Mouse (Mus musculus): ENCODE results near the gene Pde6d. TPM values are rescaled to one million over a fixed set of nuclear protein-coding genes. Genes with fewer than 3 reads are reported as not detected.
"Not testable (repeated sequence)": the region's sequence is repeated elsewhere in the genome, so short reads cannot be mapped to it uniquely, and the experiment has no call there.

Gene Pde6d
- polyA plus RNA-seq, 1 experiment, result 72.3 TPM

- no peak for DNase-seq (ENCODE audit: extremely low spot score in 1 of 2, low spot score in 1 of 2)
Measured at GRCm38 (mm10) chr1:86571381-86571780, 11.0 kb downstream of the Pde6d start.

DNA sequence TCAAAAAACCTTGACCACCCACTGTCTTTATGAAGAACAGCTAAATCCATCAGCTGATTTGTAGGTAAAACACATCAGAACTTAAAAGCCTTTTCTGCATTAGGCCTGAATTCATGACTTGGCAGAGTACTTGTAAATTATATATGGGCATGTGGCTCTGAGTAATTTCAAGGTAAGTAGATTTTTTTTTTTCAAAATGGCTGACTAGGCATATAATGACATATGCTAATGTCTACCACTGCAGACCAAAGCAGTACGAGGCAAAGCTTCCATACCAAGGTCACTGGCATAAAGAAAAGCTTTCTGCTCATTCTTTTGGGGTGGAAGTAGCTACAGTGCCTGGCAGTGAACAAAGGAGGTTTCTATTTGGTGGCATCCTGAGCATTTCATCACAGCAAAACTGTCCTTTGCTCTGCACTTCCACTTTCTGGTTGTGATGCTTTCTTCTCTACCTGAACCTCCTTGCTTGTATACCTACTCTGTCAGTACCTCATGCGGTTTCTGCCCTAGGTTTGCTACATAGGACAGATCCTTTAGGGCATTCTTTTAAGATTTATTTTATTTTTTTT lies 13.1 kb downstream of the Pde6d start:
- DNase-seq (ENCODE audit: extremely low spot score in 1 of 2, low spot score in 1 of 2), result no peak

DNA sequence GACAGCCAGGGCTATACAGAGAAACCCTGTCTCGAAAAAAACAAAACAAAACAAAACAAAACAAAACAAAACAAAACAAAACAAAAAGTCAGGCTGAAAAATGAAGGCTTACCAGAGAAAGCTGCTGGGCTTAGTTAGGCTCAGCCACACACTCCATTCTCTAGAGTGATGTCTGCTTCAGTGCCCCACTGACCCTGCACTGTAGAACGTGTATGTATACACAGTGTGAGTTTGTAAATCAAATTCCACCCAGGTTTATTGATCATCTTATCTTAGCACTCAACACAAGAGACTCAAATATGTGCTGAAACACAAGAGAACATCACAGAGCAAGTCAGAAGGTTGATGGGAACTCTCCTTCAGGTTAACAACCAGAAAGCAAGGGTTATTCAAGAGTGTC lies 14.0 kb downstream of the Pde6d start:
- no peak for DNase-seq (ENCODE audit: extremely low spot score in 1 of 2, low spot score in 1 of 2)

DNA sequence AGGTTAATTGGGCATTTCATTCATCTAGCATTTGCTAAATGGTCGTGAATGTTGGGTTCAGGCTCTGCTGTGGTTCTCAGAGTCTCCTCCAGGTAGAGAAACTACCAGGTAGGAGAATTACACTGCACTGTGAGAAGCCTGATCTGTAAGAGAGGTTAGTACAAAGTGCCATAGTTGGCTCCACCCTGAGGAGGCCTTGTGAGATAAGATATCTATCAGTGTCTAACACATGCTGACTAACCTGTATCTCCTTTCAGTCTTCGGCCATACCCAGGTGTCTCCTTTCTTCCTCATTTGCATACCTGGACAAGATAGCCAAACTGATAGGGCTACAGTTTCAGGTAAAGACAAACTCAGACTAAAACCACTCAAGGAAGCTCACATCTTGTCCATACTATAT lies 19.8 kb downstream of the Pde6d start:
- DNase-seq (ENCODE audit: extremely low spot score in 1 of 2, low spot score in 1 of 2), result no peak

GRCm38 (mm10) chr1:86559232-86559631 lies 23.2 kb downstream of the Pde6d start:
- DNase-seq (ENCODE audit: extremely low spot score in 1 of 2, low spot score in 1 of 2), result no peak

DNA sequence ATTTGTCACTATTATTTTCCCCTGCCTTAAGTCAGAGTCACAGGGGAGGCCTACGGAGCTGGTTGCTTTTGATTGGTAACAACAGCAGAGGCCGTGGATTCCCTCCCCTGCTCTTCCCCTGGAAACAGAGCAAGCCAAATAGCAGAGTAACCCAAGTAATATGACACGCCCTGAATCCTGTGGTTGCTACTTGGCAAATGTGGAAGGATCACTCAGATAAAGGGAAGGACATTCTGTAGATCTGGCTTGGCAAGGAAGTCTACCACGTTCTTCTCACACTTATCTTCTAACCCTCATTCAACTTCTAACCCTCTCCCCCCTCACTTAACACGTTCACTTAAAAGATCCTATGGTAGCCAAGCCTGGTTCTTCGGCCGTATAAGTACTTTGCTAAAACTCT lies 24.6 kb downstream of the Pde6d start:
- no peak for DNase-seq (ENCODE audit: extremely low spot score in 1 of 2, low spot score in 1 of 2)

DNA sequence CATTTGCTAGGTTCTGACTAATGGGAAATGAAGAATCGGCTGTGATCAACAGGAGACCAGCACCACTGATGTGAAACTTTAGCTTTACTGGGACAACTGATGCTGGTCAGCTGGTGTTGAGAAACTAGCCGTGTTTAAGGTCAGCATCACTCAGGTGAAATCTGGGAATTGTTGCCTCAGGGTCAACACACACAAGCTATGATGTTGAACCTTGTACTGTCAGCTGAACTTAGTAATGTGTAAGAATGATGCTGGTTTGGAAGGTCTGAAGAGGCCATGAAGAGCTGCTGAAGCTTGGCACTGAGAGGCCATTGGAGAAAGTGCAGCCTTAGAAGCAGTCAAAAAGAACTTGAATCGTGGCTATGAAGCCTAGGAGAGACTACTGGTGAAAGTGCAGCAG lies 26.8 kb downstream of the Pde6d start:
- DNase-seq (ENCODE audit: extremely low spot score in 1 of 2, low spot score in 1 of 2), result no peak

DNA sequence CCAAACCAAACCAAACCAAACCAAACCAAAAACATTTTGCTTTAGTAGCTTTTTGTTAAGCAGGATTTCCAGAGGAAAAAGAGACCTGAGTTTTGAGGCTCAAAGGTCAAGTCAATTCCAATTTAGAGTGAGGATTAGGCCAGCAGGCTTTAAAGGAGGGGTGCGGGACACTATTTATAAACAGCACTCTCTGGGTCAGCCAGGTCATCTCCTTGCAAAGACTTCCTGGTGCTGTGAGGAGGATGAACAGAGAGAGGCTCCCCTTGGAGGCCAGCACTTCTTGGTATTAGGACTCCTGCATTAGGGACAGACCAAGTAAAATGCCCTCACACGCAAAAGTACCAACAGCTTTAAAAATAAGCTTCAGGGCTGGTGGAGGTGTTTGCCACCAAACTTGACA lies 30.6 kb downstream of the Pde6d start:
- no peak for DNase-seq (ENCODE audit: extremely low spot score in 1 of 2, low spot score in 1 of 2)

- DNase-seq (ENCODE audit: extremely low spot score in 1 of 2, low spot score in 1 of 2), result no peak
Measured at GRCm38 (mm10) chr1:86551299-86551698, 31.1 kb downstream of the Pde6d start.

GRCm38 (mm10) chr1:86546797-86547196 lies 35.6 kb downstream of the Pde6d start:
- no peak for DNase-seq (ENCODE audit: extremely low spot score in 1 of 2, low spot score in 1 of 2)

DNA sequence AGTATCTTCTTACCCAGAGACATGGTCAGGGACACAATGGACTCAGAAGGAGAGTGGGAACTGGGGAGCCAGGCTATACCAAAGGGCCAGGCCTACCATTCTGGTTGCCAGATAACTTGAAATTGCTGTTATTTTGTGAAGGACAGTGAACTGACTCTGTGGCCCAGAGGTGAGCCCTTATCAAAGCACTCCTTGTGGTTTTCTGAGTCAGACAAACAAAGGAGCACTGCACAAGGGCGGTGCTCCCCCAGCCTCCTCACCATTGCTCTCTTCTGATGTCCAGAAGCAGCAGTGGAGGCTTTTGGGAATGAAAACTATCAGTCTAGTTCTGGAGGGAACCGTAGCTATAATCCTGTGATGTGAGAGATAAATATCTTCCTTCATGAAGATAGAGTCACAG lies 39.8 kb downstream of the Pde6d start:
- DNase-seq (ENCODE audit: extremely low spot score in 1 of 2, low spot score in 1 of 2), result no peak

DNA sequence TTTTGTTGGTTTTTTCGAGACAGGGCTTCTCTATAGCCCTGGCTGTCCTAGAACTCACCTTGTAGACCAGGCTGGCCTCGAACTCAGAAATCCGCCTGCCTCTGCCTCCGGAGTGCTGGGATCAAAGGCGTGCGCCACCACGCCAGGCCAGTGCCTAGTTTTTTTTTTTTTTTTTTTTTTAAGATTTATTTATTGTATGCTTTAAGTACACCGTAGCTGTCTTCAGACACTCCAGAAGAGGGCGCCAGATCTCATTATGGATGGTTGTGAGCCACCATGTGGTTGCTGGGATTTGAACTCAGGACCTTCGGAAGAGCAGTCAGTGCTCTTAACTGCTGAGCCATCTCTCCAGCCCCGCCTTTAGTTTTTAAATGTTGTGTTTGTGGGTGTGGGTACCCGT lies 42.8 kb downstream of the Pde6d start:
- DNase-seq (ENCODE audit: extremely low spot score in 1 of 2, low spot score in 1 of 2), result not testable (repeated sequence)

DNA sequence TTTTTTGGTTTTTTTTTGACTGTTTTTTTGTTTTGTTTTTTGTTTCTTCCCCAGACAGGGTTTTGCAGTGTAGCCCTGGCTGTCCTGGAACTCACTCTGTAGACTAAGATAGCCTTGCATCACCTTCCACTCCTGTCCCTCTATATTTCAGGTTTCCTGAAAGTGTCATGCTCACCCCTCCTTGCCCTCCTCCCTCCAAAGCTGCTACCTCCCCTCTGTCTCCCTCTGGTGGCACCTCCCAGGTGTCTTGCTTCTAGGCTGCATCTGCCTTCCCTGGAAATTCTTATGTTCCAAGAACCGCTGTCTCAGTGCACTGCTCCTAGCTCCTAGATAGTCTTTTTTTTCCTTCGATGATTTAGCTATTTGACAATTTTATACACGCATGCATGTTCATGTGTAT lies 44.0 kb downstream of the Pde6d start:
- DNase-seq (ENCODE audit: extremely low spot score in 1 of 2, low spot score in 1 of 2), result no peak

- DNase-seq (ENCODE audit: extremely low spot score in 1 of 2, low spot score in 1 of 2), result peak in 1 of 2 experiments; percentile 62
Measured at GRCm38 (mm10) chr1:86533411-86534130, 48.9 kb downstream of the Pde6d start.

GRCm38 (mm10) chr1:86532362-86533051 lies 49.9 kb downstream of the Pde6d start:
- DNase-seq (ENCODE audit: extremely low spot score in 1 of 2, low spot score in 1 of 2), result peak; percentile 83 to 98

DNA sequence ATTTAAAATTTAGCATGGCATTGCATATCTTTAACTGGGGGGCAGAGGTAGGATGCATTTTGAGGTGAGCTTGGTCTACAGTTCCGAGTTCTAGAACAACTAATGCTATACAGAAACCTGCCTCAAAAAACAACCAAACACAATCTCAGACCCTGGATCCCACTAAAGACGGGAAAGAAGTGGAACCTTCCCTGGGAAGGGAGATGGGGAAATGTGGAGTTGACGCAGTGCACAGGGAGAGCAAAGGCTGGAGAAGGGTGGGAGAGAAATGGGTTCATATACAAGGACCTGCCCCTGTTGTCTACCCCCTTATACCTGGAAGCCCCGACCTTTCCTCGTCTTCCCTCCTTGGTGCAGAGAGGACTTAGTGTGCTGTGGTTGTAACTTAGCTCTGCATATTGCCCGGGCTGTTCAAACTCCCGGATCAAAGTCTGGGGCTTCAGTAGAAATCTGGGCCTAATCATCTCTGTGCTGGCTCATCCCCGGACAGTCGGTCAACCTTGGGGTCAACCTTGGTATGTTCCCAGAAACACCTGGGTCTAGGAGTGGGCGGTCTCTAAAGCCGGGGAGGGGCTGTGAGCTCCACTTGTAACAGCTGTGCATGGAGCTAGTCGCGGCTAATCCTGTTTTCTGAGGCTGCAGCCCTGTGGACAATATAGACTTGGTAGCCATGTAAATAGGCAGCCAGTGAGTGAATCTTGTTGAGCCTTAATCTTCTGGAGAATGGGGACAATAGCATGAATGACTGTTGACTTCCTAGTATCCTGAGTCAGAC lies 50.7 kb downstream of the Pde6d start:
- no peak for DNase-seq (ENCODE audit: extremely low spot score in 1 of 2, low spot score in 1 of 2)

GRCm38 (mm10) chr1:86530871-86531546 lies 51.4 kb downstream of the Pde6d start:
- no peak for DNase-seq (ENCODE audit: extremely low spot score in 1 of 2, low spot score in 1 of 2)

DNA sequence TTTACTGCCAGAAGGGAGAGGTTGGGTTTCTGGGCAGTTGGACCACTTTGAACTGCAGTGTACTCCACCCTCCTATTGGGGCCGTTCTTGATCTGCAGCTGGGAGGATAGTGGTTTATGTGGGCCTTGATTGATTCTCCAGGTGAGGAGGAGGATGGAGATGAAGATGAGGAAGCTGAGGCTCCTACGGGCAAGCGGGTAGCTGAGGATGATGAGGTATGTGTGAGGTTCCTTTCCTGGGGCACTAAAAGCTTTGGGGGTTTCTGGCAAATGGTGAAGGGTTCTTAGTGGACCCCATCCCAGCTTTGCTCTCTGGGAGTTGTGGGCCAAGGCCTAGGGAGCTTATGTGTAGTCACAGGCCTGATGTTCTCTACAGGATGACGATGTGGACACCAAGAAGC lies 52.8 kb downstream of the Pde6d start:
- DNase-seq (ENCODE audit: extremely low spot score in 1 of 2, low spot score in 1 of 2), result no peak

DNA sequence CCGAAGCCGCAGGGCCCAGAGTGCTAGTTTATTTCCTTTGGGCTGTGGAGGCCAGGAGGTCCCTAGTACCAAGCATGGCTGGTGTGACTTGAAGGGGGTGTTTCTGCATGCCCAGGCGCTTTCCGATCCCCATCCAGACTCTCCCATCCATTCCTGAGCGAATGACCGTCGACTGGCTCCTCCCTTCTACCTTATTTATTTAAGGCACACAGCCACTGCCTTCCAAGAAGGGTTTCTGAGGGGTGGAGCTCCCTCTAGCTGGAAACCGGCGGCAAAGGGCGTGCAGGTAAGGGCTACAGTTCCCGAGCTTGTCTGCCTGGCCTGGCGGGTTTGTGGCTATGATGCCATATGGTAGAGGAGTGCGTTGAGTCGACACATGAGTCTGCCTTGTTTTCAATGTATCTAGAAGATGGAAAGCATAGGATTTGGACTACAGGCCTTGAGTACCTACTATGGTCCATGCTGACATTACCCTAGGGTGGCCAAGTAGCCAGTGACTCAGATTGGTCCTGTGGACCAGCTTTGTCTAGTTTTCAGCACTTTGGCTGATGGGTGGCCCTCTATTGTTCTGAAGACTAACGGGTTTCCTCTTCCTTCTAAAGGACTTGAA lies 53.8 kb downstream of the Pde6d start:
- peak in 1 of 2 experiments; percentile 71 for DNase-seq (ENCODE audit: extremely low spot score in 1 of 2, low spot score in 1 of 2)

All from frontal cortex, adult 2 months (tissue).